Mouse (Mus musculus) embryonic facial prominence, embryonic 11.5 days (tissue): ENCODE data around the gene Ank2. TPM values are rescaled to one million over a fixed set of nuclear protein-coding genes. Genes with fewer than 3 reads are reported as not detected.

ENCODE experiments used
- ATAC-seq: fragments of 200-750 bp; cut with Nextera tagmentation; replicated peaks from 2 replicates; pipeline ENCODE4 v1.8.0; 2017; ENCODE audit warnings: low read depth; ENCODE audit not compliant: insufficient number of reproducible peaks, low FRiP score, low TSS enrichment
- DNase-seq: peaks from one replicate; pipeline ENCODE4 v3.0.0-alpha.2; 2015; ENCODE audit warnings: low spot score
- H3K27ac ChIP-seq: fragments of 300-500 bp; sonication (generic); replicated peaks from 2 replicates; pipeline ENCODE4 v1.5.1; 2014; ENCODE audit warnings: mild to moderate bottlenecking, low read depth, low read length, control low read depth
- H3K27me3 ChIP-seq: fragments of 300-500 bp; sonication (generic); 2 replicates; pipeline ENCODE4 v1.6.1; 2014; ENCODE audit warnings: mild to moderate bottlenecking, low read length, moderate library complexity, mixed read lengths; ENCODE audit not compliant: control insufficient read depth, insufficient read depth
- H3K36me3 ChIP-seq: fragments of 300-500 bp; sonication (generic); replicated peaks from 2 replicates; pipeline ENCODE4 v1.6.1; 2014; ENCODE audit warnings: low read depth, mild to moderate bottlenecking, low read length, moderate library complexity, mixed read lengths; ENCODE audit not compliant: control insufficient read depth, insufficient read depth
- H3K4me1 ChIP-seq: fragments of 300-500 bp; sonication (generic); 2 replicates; pipeline ENCODE4 v1.6.1; 2014; ENCODE audit warnings: low read length, mixed read lengths; ENCODE audit not compliant: control insufficient read depth, insufficient read depth
- H3K4me2 ChIP-seq: fragments of 300-500 bp; sonication (generic); 2 replicates; pipeline ENCODE4 v1.6.1; 2014; ENCODE audit warnings: low read depth, mild to moderate bottlenecking, control low read depth, low read length, moderate library complexity
- H3K4me3 ChIP-seq: fragments of 300-500 bp; sonication (generic); 2 replicates; pipeline ENCODE4 v1.5.1; 2014; ENCODE audit warnings: low read depth, low read length, control low read depth
- H3K9ac ChIP-seq: fragments of 300-500 bp; sonication (generic); replicated peaks from 2 replicates; pipeline ENCODE4 v1.6.1; 2014; ENCODE audit warnings: mild to moderate bottlenecking, control low read depth, low read length
- H3K9me3 ChIP-seq: fragments of 300-500 bp; sonication (generic); replicated peaks from 2 replicates; pipeline ENCODE4 v1.6.1; 2016; ENCODE audit warnings: mild to moderate bottlenecking, low read length, inconsistent platforms, mixed read lengths; ENCODE audit not compliant: control insufficient read depth
- WGBS: fragments of 180-500 bp; shearing (Covaris S2); extraction: QIAGEN DNeasy Blood & Tissue Kit; methylation state at CpG from one replicate; pipeline ENCODE4 v1.1.7; 2014; 5-methylcytosine and 5-hydroxymethylcytosine counted together
- polyA plus RNA-seq: library from polyadenylated mRNA; unstranded; fragments of >200 nt; fragmentation: Nextera tagmentation; extraction: Ambion mirVana; gene quantifications from 2 replicates; pipeline ENCODE4 v1.2.1, GENCODE M21; 2014

Gene Ank2
- polyA plus RNA-seq, 1 experiment from 2014 or later: 26.1 TPM

DNA sequence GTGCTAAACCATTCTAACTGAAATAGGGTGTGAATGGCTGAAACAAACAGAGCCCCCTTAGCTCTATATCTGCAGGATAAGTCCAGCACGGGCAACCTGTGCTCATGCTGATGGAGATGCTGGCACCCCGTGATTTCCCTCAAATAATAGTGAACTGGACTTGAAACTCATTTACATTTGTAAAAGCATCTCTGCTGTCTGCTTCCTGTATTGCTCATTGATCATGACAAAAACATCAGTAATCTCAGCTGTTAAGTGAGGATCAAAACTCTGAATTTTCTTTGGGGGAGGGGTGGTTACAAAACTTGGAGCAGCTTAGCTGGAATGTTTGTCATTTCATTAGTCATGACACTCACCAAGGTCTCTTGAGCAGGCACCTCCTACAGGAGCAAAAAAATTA lies 533.4 kb downstream of the Ank2 start:
- ATAC-seq: no peak

GRCm38 (mm10) chr3:126962326-126962725 lies 536.8 kb downstream of the Ank2 start:
- no peak for ATAC-seq
- 96% methylated on average over 8 of the region's 8 CpGs for WGBS

More for the DNA sequence above, 533.4 kb downstream of the Ank2 start:
- no peak overlapping the region for H3K9ac ChIP-seq
- no peaks in the 10 kb centered on the region for H3K27me3 ChIP-seq
- no peak overlapping the region for H3K4me3 ChIP-seq
- no peak for DNase-seq
- no peak overlapping the region for H3K27ac ChIP-seq
- no peaks in the 10 kb centered on the region for H3K9me3 ChIP-seq
- 85% methylated on average over 2 of the region's 2 CpGs for WGBS
- H3K36me3 ChIP-seq: no peaks in the 10 kb centered on the region
- H3K4me1 ChIP-seq: no peaks in the 10 kb centered on the region
- H3K4me2 ChIP-seq: no peak overlapping the region

DNA sequence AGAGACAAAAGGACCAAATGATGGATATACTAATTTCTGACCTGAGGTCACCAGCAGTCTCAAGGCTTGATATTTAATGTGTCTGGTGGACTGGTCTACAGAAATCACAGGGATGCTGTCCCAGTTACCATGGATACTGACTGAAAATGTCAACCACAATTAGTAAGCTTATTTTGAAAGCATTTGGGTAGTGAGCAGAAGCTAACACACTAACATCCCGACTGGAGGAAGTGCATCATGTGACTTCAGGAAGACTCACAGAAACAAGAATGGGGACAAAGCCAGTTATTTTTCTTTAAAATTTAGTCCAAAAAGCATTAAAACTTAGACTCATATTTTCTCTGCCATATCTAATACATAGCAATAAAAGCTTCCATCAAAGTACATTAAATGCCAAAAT lies 546.5 kb downstream of the Ank2 start:
- no peak overlapping the region for H3K9ac ChIP-seq
- H3K27ac ChIP-seq: no peak overlapping the region
- WGBS: 44% methylated on average over 1 of the region's 1 CpGs
- H3K36me3 ChIP-seq: no peaks in the 10 kb centered on the region
- no peak overlapping the region for H3K4me2 ChIP-seq
- no peaks in the 10 kb centered on the region for H3K9me3 ChIP-seq
- no peaks in the 10 kb centered on the region for H3K4me1 ChIP-seq
- H3K4me3 ChIP-seq: no peak overlapping the region
- ATAC-seq (no peak), DNase-seq (no peak)
- no peaks in the 10 kb centered on the region for H3K27me3 ChIP-seq

More at GRCm38 (mm10) chr3:126962326-126962725, 536.8 kb downstream of the Ank2 start:
- Histone ChIP-seq H3K4me2 (no peak overlapping the region), H3K27me3 (no peaks in the 10 kb centered on the region), H3K9ac (no peak overlapping the region), H3K36me3 (no peaks in the 10 kb centered on the region), H3K27ac (no peak overlapping the region), H3K4me3 (no peak overlapping the region), H3K4me1 (no peaks in the 10 kb centered on the region), H3K9me3 (no peaks in the 10 kb centered on the region)
- no peak for DNase-seq

DNA sequence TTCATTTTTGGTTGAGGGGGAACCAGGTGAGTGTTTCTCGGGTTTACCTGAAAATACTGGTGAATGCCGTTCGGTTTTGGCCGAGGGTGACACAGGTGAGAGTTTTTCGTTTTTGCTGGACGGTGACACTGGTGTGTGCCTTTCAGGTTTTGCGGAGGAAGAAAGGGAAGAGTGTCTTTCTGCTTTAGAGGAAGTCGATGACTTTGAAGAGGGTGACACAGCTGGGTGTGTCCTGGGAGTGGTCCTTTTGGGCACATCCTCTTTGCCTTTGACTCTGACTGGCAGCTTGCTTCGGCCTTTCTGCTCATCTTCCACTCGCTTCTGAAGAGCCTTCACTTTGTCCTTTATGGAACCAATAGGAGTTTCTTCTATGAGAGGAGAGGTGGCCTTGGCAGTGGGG lies 552.6 kb downstream of the Ank2 start:
- H3K36me3 ChIP-seq: no peaks in the 10 kb centered on the region

DNA sequence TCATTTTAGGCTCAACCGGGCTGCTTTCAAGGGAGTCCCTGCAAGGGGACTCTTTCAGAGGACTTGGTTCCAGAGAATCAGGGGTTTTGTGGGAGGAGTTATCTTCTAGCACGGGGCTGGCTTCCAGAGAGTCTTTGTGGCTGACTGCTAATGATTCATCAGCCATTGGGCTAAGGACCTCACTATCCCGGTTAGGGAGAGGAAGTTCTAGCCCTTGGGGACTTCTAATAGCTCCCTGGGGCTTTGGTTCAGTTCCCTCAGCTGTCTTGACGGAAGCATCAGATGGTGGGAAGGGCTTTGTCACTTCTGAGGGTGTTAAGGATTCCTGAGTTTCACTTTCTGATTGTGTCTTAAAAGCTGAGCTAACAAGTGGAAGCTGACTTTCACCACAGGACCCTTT lies 554.3 kb downstream of the Ank2 start:
- Histone ChIP-seq H3K4me2 (no peak overlapping the region), H3K4me3 (no peak overlapping the region), H3K27me3 (no peaks in the 10 kb centered on the region), H3K36me3 (no peaks in the 10 kb centered on the region), H3K9me3 (no peaks in the 10 kb centered on the region), H3K4me1 (no peaks in the 10 kb centered on the region), H3K27ac (no peak overlapping the region), H3K9ac (no peak overlapping the region)
- DNase-seq: no peak
- no peak for ATAC-seq
- WGBS: 63% methylated on average over 4 of the region's 4 CpGs

More for the DNA sequence above, 552.6 kb downstream of the Ank2 start:
- no peaks in the 10 kb centered on the region for H3K9me3 ChIP-seq
- DNase-seq (no peak), ATAC-seq (no peak)
- H3K4me2 ChIP-seq: no peak overlapping the region
- WGBS: 97% methylated on average over 10 of the region's 10 CpGs
- no peak overlapping the region for H3K9ac ChIP-seq
- H3K4me3 ChIP-seq: no peak overlapping the region
- H3K27me3 ChIP-seq: no peaks in the 10 kb centered on the region
- no peaks in the 10 kb centered on the region for H3K4me1 ChIP-seq
- no peak overlapping the region for H3K27ac ChIP-seq

DNA sequence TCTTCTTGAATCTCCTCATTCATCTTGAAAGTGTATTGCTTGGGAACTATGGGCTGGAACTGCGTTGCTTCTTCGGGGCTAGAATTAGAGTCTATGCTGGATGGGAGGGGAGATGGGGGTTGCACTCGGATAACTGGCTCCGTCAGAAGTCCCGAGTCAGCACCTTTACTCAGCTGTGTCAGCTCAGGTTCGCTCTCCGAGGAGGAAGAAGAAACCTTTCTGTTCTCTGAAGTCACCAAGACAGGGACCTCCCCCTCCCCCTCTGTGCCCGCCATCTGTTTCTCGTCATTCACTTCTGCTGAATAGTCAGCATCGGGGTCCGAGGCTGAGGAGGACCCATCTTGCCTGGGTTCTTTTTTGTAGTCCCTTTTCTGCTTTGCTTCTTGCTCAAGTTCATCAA lies 555.1 kb downstream of the Ank2 start:
- Histone ChIP-seq H3K4me1 (no peaks in the 10 kb centered on the region), H3K9ac (no peak overlapping the region), H3K27me3 (no peaks in the 10 kb centered on the region), H3K9me3 (no peaks in the 10 kb centered on the region), H3K4me2 (no peak overlapping the region), H3K27ac (no peak overlapping the region), H3K36me3 (no peaks in the 10 kb centered on the region), H3K4me3 (no peak overlapping the region)
- WGBS: 59% methylated on average over 11 of the region's 11 CpGs
- DNase-seq (peak; percentile 57), ATAC-seq (no peak)

DNA sequence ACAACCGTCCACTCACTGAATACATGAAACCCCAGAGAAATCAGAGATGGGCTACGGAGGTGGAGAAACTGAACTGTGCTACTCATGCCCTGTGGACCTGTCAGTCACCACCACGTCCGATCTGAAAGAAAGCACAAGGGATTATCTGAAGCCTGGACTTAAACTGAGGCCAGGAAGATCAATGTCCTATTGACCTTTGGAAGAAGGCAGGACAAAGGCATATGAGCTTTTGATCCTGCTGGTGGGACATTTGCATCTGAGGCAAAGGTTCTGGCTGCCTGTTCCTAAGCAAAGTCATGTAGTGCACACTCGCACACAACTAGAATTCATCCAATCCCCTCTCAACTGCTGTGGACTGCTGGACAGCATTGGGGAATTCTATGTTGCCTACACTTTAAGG lies 558.7 kb downstream of the Ank2 start:
- Histone ChIP-seq H3K36me3 (no peaks in the 10 kb centered on the region), H3K27ac (no peak overlapping the region), H3K27me3 (no peaks in the 10 kb centered on the region), H3K4me3 (no peak overlapping the region), H3K9me3 (no peaks in the 10 kb centered on the region), H3K9ac (no peak overlapping the region), H3K4me1 (no peaks in the 10 kb centered on the region), H3K4me2 (no peak overlapping the region)
- ATAC-seq (no peak), DNase-seq (no peak)
- WGBS: 52% methylated on average over 5 of the region's 5 CpGs

GRCm38 (mm10) chr3:126931884-126932506 lies 567.2 kb downstream of the Ank2 start:
- no peak overlapping the region for H3K4me2 ChIP-seq
- no peak overlapping the region for H3K9ac ChIP-seq
- no peaks in the 10 kb centered on the region for H3K36me3 ChIP-seq
- H3K27me3 ChIP-seq: no peaks in the 10 kb centered on the region
- H3K9me3 ChIP-seq: no peaks in the 10 kb centered on the region
- ATAC-seq: no peak; the same call in 1 of the 2 replicates
- H3K4me1 ChIP-seq: no peaks in the 10 kb centered on the region
- WGBS: 72% methylated on average over 4 of the region's 4 CpGs
- no peak overlapping the region for H3K27ac ChIP-seq
- H3K4me3 ChIP-seq: no peak overlapping the region
- DNase-seq: peak; percentile 59
